Mouse (Mus musculus): Measurements from ENCODE around the gene Clec4e. TPM values are rescaled to one million over a fixed set of nuclear protein-coding genes. Genes with fewer than 3 reads are reported as not detected.
"Not testable (repeated sequence)": the region's sequence is repeated elsewhere in the genome, so short reads cannot be mapped to it uniquely, and the experiment has no call there.

Gene Clec4e
- total RNA-seq, 2 experiments from 2014 or later: not detected

DNA sequence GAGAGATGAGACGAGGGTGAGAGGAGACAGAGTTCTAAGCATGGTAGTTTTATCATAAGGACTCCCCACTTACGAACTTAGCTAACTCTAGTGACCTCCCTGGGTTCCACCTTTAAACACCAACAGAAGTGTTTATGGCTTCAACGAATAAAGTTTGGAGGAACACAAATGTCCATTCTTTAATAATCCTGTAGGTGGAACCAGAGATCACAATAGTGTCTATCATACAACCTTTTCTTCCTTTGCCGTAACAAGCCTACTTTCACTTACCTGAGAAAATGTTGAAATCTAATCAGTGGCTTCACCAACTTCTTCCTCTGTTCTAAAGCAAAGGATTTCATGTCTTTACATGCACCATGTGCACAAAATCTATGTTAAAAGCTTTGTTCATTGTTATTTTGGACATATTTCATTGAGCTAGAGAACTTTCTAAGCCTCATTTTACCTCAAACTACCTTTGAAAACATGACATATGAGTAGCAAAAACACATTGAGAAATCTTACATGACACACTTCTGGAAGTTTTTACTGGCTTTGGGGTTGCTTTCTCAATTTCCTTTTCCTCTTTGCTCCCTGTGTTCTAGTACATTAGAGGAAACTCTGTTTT lies 28.0 kb downstream of the Clec4e start, which contains the start of gene Clec4d:
Gene Clec4d (plus strand): TSS at position 557 of the 607 bp plus-strand sequence.
- intact Hi-C loops (cut with DNase I): no loop called here
- no peak; the same call in 1 of the 2 replicates for TF ChIP-seq CTCF (IDR thresholded peaks at IDR 0.05)
- Histone ChIP-seq H3K27ac (no peak within 1 kb of the TSS), H3K4me3 (no peak within 1 kb of the TSS)
- no peak for DNase-seq (ENCODE audit: extremely low spot score in 1 of 2, low spot score in 2 of 2)

- no peak for TF ChIP-seq CTCF (IDR thresholded peaks at IDR 0.05)
- intact Hi-C loops (cut with DNase I): no loop called here
- Histone ChIP-seq H3K4me3 (no peak overlapping the region), H3K27ac (no peak overlapping the region)
- DNase-seq (ENCODE audit: extremely low spot score in 1 of 2, low spot score in 2 of 2): no peak
These were observed 28.8 kb downstream of the Clec4e start for GRCm38 (mm10) chr6:123260868-123261267.

- TF ChIP-seq CTCF (IDR thresholded peaks at IDR 0.05): no peak
- no peak overlapping the region for H3K4me3 ChIP-seq
- no peak overlapping the region for H3K27ac ChIP-seq
- no peak for DNase-seq (ENCODE audit: extremely low spot score in 1 of 2, low spot score in 2 of 2)
- intact Hi-C loops (cut with DNase I): loop anchor here (10.0 kb wide), 1 partner anchor 365 kb away; no protein-coding TSS in a partner anchor
These were observed 29.6 kb downstream of the Clec4e start for GRCm38 (mm10) chr6:123259889-123260603.

DNA sequence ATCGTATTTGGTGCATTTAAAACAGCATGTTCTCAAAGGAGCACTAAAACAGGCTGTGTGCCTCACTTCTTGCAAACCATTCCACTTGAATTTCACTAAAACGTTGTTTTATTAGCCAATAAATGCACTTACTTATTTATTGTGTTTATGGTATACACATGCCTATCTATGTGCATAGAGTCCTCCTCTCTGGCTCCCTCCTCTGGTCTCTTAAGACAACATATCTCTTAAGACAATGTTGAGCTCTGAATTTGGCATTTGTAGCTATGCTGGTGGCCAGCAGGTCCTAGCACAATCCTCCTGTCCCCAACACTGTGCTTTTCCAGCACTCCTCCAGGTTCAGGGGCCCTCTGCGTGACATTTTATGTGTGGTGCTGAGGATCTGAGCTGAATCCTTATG lies 30.7 kb downstream of the Clec4e start:
- DNase-seq (ENCODE audit: extremely low spot score in 1 of 2, low spot score in 2 of 2): no peak
- H3K27ac ChIP-seq: no peak overlapping the region
- intact Hi-C loops (cut with DNase I): loop anchor here (10.0 kb wide), 1 partner anchor 364 kb away; no protein-coding TSS in a partner anchor
- H3K4me3 ChIP-seq: no peak overlapping the region
- peak; percentile 10 for TF ChIP-seq CTCF (IDR thresholded peaks at IDR 0.05)

GRCm38 (mm10) chr6:123252735-123253134 lies 36.9 kb downstream of the Clec4e start:
- no peak overlapping the region for H3K27ac ChIP-seq
- TF ChIP-seq CTCF (IDR thresholded peaks at IDR 0.05): no peak
- intact Hi-C loops (cut with DNase I): loop anchor here (10.0 kb wide), 1 partner anchor 358 kb away; no protein-coding TSS in a partner anchor
- no peak overlapping the region for H3K4me3 ChIP-seq
- DNase-seq (ENCODE audit: extremely low spot score in 1 of 2, low spot score in 2 of 2): no peak

DNA sequence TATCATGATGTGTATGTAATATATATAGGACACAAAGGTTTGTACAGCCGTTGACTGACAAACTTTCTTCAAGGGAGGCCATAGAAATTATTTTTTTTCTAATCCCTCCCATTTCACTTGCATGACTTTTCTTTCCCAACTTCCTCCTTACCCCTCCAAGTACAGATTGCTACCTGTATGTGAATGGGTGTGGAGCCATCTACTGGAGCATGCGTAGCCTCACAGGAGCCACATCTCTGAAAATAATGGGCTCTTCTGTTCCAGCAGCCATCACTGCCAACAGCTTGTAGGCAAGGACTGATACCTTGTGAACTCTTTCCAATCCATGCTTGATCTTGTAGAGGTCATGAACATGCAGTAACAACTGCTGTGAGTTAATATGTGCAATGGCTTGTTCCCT lies 40.8 kb downstream of the Clec4e start:
- H3K27ac ChIP-seq; intact Hi-C loops (cut with DNase I); H3K4me3 ChIP-seq; DNase-seq (ENCODE audit: extremely low spot score in 1 of 2, low spot score in 2 of 2): not testable (repeated sequence)

GRCm38 (mm10) chr6:123244201-123244600 lies 45.5 kb downstream of the Clec4e start:
- no peak for TF ChIP-seq CTCF (IDR thresholded peaks at IDR 0.05)
- H3K27ac ChIP-seq: no peak overlapping the region
- no peak overlapping the region for H3K4me3 ChIP-seq
- intact Hi-C loops (cut with DNase I): no loop called here
- no peak for DNase-seq (ENCODE audit: extremely low spot score in 1 of 2, low spot score in 2 of 2)

- intact Hi-C loops (cut with DNase I): no loop called here
- DNase-seq (ENCODE audit: extremely low spot score in 1 of 2, low spot score in 2 of 2): no peak
- H3K27ac ChIP-seq: no peak overlapping the region
- TF ChIP-seq CTCF (IDR thresholded peaks at IDR 0.05): no peak
- H3K4me3 ChIP-seq: no peak overlapping the region
These were observed 52.1 kb downstream of the Clec4e start for GRCm38 (mm10) chr6:123237582-123237981.

Other genes with a start within 250 kb of the Clec4e start
- not detected for gene Clec4b1, start 239.9 kb downstream of the Clec4e start, total RNA-seq (2021)
- 1 to 10 TPM; 2.1 to 2.6 TPM for gene Clec4a2, start 183.4 kb downstream of the Clec4e start, total RNA-seq (2021)
- gene Clec4b2, start 117.0 kb downstream of the Clec4e start, total RNA-seq (2021): not detected
- not detected for gene Clec4n, start 60.0 kb downstream of the Clec4e start, total RNA-seq (2021)
- gene Clec4d, start 27.8 kb downstream of the Clec4e start, total RNA-seq (2021): not detected
- not detected for gene Vmn2r19, start 18.5 kb upstream of the Clec4e start, total RNA-seq (2021)
- gene Vmn2r20, start 128.2 kb upstream of the Clec4e start, total RNA-seq (2021): not detected
- not detected for gene Vmn2r21, start 243.5 kb upstream of the Clec4e start, total RNA-seq (2021)

Measured in left cerebral cortex, adult 2 months (tissue).